Mouse (Mus musculus) gastrocnemius, adult 2 months (tissue): ENCODE measurements around the gene Zzef1. TPM values are rescaled to one million over a fixed set of nuclear protein-coding genes. Genes with fewer than 3 reads are reported as not detected.

Experiments
- DNase-seq: peaks from one replicate; pipeline ENCODE4 v3.0.0; 2022
- H3K27ac ChIP-seq: fragments of 200-600 bp; 2 replicates; pipeline ENCODE4 v1.8.1; 2022; ENCODE audit warnings: mild to moderate bottlenecking
- H3K4me3 ChIP-seq: fragments of 200-600 bp; 2 replicates; pipeline ENCODE4 v1.8.1; 2022; ENCODE audit warnings: mild to moderate bottlenecking, moderate library complexity
- CTCF ChIP-seq: fragments of 200-600 bp; IDR thresholded peaks from 2 replicates; pipeline ENCODE4 v1.8.1; 2022; ENCODE audit warnings: antibody characterized with exemption, mild to moderate bottlenecking, moderate library complexity
- intact Hi-C: fragments of 180-260 bp; cut with DNase I; formaldehyde crosslinking; loops from one replicate; pipeline ENCODE4 v1.15.1; 2025
- total RNA-seq, 2 experiments: library from RNA; stranded (reverse); gene quantifications; 2 replicates each; pipeline ENCODE4 v1.2.3; 2021

Gene Zzef1
- total RNA-seq, 2 experiments from 2014 or later = 12.8 to 13.3 TPM

- TF ChIP-seq CTCF = no peak
- intact Hi-C loops = no loop called here
- H3K4me3 ChIP-seq = no peak overlapping the region
Observed at GRCm38 (mm10) chr11:72782503-72782902, 13.5 kb upstream of the Zzef1 start.

GRCm38 (mm10) chr11:72792033-72792432 lies 4.0 kb upstream of the Zzef1 start:
- TF ChIP-seq CTCF = no peak
- H3K4me3 ChIP-seq = no peak overlapping the region
- intact Hi-C loops = no loop called here
- no peak overlapping the region for H3K27ac ChIP-seq
- no peak for DNase-seq

More at GRCm38 (mm10) chr11:72782503-72782902, 13.5 kb upstream of the Zzef1 start:
- DNase-seq = no peak
- H3K27ac ChIP-seq = no peak overlapping the region

GRCm38 (mm10) chr11:72795149-72795454 lies 924 bp upstream of the Zzef1 start:
- intact Hi-C loops = no loop called here
- TF ChIP-seq CTCF = no peak
- Histone ChIP-seq H3K27ac (peak overlapping the region; percentile 95), H3K4me3 (peak overlapping the region; percentile 77)
- no peak for DNase-seq

- Histone ChIP-seq H3K27ac (peak overlapping the region; percentile 95), H3K4me3 (peak overlapping the region; percentile 77)
- intact Hi-C loops = no loop called here
- no peak for DNase-seq
- TF ChIP-seq CTCF = no peak
Observed at GRCm38 (mm10) chr11:72796296-72796687, 266 bp downstream of the Zzef1 start.

- TF ChIP-seq CTCF = no peak
- no peak for DNase-seq
- intact Hi-C loops = no loop called here
- peak overlapping the region; percentile 95 for H3K27ac ChIP-seq
- H3K4me3 ChIP-seq = peak overlapping the region; percentile 77
Observed at GRCm38 (mm10) chr11:72796773-72797338, 830 bp downstream of the Zzef1 start.

DNA sequence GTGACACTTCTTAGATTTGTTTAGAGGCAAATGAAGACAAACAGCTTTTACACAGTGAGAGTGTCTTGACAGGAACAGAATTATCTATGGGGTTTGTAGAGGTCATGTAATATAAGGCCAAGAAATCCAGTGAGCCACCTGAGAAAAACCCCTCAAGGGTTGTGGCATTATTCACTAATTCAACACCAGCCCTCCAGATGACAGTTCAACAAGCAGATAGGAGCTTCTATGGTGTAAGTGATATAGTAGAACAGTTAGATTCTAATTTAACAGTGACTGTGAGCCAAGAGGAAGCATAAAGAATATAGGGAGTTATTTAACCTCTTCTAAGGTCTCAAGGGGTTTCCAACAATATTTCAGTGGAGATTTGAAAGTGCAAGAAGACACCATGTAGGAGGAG lies 2.1 kb downstream of the Zzef1 start:
- no peak for TF ChIP-seq CTCF
- no peak overlapping the region for H3K4me3 ChIP-seq
- intact Hi-C loops = no loop called here
- no peak overlapping the region for H3K27ac ChIP-seq
- DNase-seq = no peak

- TF ChIP-seq CTCF = no peak
- DNase-seq = no peak
- no peak overlapping the region for H3K27ac ChIP-seq
- H3K4me3 ChIP-seq = no peak overlapping the region
- intact Hi-C loops = no loop called here
Observed at GRCm38 (mm10) chr11:72801182-72801581, 5.2 kb downstream of the Zzef1 start.

- intact Hi-C loops = no loop called here
- no peak for TF ChIP-seq CTCF
- DNase-seq = no peak
- peak overlapping the region; percentile 46 for H3K27ac ChIP-seq
- H3K4me3 ChIP-seq = 0 out of 2 replicates have a peak overlapping the region, but pooled peaks have one; percentile 3
Observed at GRCm38 (mm10) chr11:72803038-72803437, 7.0 kb downstream of the Zzef1 start.

- no peak overlapping the region for H3K4me3 ChIP-seq
- no peak overlapping the region for H3K27ac ChIP-seq
- no peak for DNase-seq
- no peak for TF ChIP-seq CTCF
- intact Hi-C loops = no loop called here
Observed at GRCm38 (mm10) chr11:72804586-72804985, 8.6 kb downstream of the Zzef1 start.

- no peak for DNase-seq
- TF ChIP-seq CTCF = no peak
- intact Hi-C loops = no loop called here
Observed at GRCm38 (mm10) chr11:72805232-72805631, 9.2 kb downstream of the Zzef1 start.

GRCm38 (mm10) chr11:72806556-72806955 lies 10.5 kb downstream of the Zzef1 start:
- intact Hi-C loops = no loop called here
- TF ChIP-seq CTCF = no peak
- Histone ChIP-seq H3K27ac (no peak overlapping the region), H3K4me3 (no peak overlapping the region)
- DNase-seq = no peak

More at GRCm38 (mm10) chr11:72805232-72805631, 9.2 kb downstream of the Zzef1 start:
- Histone ChIP-seq H3K27ac (no peak overlapping the region), H3K4me3 (no peak overlapping the region)

DNA sequence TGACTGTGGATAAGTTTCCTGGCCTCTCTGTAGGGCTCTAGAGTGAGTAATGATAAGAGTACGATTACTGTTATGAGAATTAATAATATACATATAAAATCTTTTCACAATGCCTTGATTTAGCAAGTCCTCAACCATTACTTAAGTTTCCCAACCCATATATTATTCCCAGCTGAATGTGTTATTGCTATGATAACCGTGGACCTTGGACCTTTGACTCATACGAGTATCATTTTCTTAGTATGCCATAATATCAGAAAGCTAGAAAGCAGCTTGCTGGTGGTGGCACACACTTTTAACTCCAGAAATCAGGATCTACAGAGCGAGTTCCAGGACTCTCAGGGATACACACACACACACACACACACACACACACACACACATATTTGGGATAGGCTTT lies 12.0 kb downstream of the Zzef1 start:
- no peak for TF ChIP-seq CTCF
- intact Hi-C loops = no loop called here
- no peak overlapping the region for H3K27ac ChIP-seq
- H3K4me3 ChIP-seq = no peak overlapping the region
- DNase-seq = no peak

- no peak overlapping the region for H3K4me3 ChIP-seq
- intact Hi-C loops = no loop called here
- no peak overlapping the region for H3K27ac ChIP-seq
- TF ChIP-seq CTCF = no peak
- no peak for DNase-seq
Observed at GRCm38 (mm10) chr11:72813687-72814086, 17.7 kb downstream of the Zzef1 start.

DNA sequence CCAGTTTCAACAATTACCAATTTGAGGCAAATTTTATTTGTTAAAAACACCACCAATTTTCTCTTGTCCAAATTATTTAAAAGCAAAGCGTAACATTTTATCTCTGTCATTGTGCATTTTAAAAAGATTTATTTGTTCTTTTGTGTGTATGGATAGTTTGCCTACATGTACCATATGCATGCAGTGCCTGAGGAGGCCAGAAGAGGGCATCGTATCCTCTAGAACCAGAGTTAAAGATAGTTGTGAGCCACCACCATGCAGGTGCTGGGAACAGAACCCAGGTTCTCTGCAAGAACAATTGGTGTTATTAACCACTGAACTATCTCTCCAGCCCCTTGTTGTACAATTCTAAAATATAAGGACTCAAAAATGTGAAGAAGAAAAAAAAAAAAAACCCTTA lies 18.2 kb downstream of the Zzef1 start:
- intact Hi-C loops = no loop called here
- Histone ChIP-seq H3K4me3 (no peak overlapping the region), H3K27ac (no peak overlapping the region)
- DNase-seq = no peak
- TF ChIP-seq CTCF = peak; percentile 42
